Mouse (Mus musculus) right cerebral cortex, adult 2 months (tissue): ENCODE measurements around the gene Zbtb8a.

ENCODE experiments used
- DNase-seq, 2 experiments: peaks; one replicate each; pipeline ENCODE4 v3.0.0; 2021 to 2022; ENCODE audit warnings: low spot score in 2 of 2

Gene Zbtb8a

GRCm38 (mm10) chr4:129335216-129336074 lies 42.5 kb downstream of the Zbtb8a start, which contains the start of the genes Rbbp4 and Zbtb8os:
Gene Rbbp4, minus strand, starts transcription at chr4:129335370.
Gene Zbtb8os, plus strand, starts transcription at chr4:129335695.
- DNase-seq = peak; percentile 96 to 98

GRCm38 (mm10) chr4:129334677-129335215 lies 43.2 kb downstream of the Zbtb8a start:
- DNase-seq = no peak

- no peak for DNase-seq
These were observed 45.1 kb downstream of the Zbtb8a start for GRCm38 (mm10) chr4:129332846-129333245.

GRCm38 (mm10) chr4:129326191-129326590 lies 51.7 kb downstream of the Zbtb8a start:
- DNase-seq = no peak

- peak; percentile 33 to 40 for DNase-seq
These were observed 53.2 kb downstream of the Zbtb8a start for GRCm38 (mm10) chr4:129324756-129325155.

GRCm38 (mm10) chr4:129323491-129323890 lies 54.4 kb downstream of the Zbtb8a start:
- DNase-seq = no peak

GRCm38 (mm10) chr4:129322042-129322441 lies 55.9 kb downstream of the Zbtb8a start:
- peak in 1 of 2 experiments; percentile 10 for DNase-seq

GRCm38 (mm10) chr4:129320876-129321275 lies 57.0 kb downstream of the Zbtb8a start:
- no peak for DNase-seq

GRCm38 (mm10) chr4:129313886-129314285 lies 64.0 kb downstream of the Zbtb8a start:
- no peak for DNase-seq

- DNase-seq = no peak
These were observed 70.0 kb downstream of the Zbtb8a start for GRCm38 (mm10) chr4:129307936-129308335.

GRCm38 (mm10) chr4:129304306-129304705 lies 73.6 kb downstream of the Zbtb8a start:
- no peak for DNase-seq

GRCm38 (mm10) chr4:129303816-129304215 lies 74.1 kb downstream of the Zbtb8a start:
- no peak for DNase-seq
